Mouse (Mus musculus) lung, postnatal 0 days (tissue): Measurements from ENCODE around the gene Phkg2.

Source experiments
- CTCF ChIP-seq: IDR thresholded peaks from 2 replicates; pipeline ENCODE4 v1.5.1; 2016; ENCODE audit warnings: antibody characterized with exemption, mild to moderate bottlenecking
- EP300 ChIP-seq: IDR thresholded peaks from 2 replicates; pipeline ENCODE4 v1.6.1; 2016; ENCODE audit warnings: antibody characterized with exemption, mild to moderate bottlenecking, control low read depth

- TF ChIP-seq CTCF (no peak), EP300 (no peak)
Observed at GRCm38 (mm10) chr7:127591108-127591507, 18.0 kb downstream of the Phkg2 start.
